Mouse (Mus musculus) ES-Bruce4 (cell line): ENCODE data around the gene Zbtb7a.

Experiments used
- EP300 ChIP-seq: IDR thresholded peaks from 2 replicates; pipeline ENCODE4 v1.6.1; 2011; ENCODE audit warnings: low read depth, low read length; ENCODE audit not compliant: insufficient read depth
- POLR2A ChIP-seq: IDR thresholded peaks from one replicate; pipeline ENCODE4 v1.8.1; 2011; ENCODE audit warnings: low read length; ENCODE audit not compliant: insufficient read depth

DNA sequence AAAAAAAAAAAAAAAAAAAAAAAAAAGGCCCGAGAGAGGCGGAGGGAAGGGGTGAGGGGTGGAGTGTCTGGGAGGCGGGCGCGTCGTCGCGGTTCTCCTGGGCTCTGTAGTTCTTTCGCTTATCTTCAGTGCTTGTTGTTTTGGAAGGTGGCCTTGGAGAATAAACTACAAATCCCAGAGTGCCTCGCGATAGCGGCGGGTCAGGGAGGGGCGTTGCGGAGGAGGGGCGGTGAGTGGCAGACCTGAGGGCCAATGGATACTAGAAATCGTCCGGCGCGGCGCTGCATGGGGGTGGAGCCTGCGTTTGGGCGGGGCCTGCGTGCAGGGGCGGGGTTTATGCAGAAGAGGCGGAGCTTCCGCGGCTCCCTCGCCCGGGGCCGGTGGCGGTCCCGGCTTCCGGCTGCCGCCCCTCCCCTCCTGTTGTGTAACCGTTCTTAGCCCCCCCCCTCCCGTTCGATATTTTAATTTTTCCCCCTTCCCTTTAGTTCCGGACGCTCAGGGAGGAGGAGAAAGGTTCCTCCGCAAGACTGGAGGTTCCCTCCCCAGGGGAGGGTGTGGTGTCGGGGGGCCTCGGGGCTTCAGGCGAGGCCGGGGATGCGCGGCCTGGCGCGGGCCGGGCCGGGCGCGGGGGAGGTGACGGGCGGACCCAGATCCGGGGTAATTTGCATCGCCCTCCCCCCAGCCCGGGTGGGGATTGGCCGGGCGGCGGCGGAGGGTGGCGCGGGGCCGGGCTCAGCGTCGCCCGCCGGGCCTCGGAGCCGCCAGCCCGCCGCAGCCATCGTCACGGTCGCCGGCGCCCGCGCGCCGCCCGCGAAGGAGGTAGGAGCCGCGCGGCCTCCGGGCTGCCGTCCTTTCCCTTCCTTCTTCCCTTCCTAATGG is 2.5 kb downstream of the Zbtb7a start:
- TF ChIP-seq POLR2A: no peak
- no peak for TF ChIP-seq EP300
